Mouse (Mus musculus): ENCODE data around the gene Trappc2. TPM values are rescaled to one million over a fixed set of nuclear protein-coding genes. Genes with fewer than 3 reads are reported as not detected.

The Trappc2 gene
- polyA plus RNA-seq, 1 experiment from 2014 or later = 62.9 TPM

DNA sequence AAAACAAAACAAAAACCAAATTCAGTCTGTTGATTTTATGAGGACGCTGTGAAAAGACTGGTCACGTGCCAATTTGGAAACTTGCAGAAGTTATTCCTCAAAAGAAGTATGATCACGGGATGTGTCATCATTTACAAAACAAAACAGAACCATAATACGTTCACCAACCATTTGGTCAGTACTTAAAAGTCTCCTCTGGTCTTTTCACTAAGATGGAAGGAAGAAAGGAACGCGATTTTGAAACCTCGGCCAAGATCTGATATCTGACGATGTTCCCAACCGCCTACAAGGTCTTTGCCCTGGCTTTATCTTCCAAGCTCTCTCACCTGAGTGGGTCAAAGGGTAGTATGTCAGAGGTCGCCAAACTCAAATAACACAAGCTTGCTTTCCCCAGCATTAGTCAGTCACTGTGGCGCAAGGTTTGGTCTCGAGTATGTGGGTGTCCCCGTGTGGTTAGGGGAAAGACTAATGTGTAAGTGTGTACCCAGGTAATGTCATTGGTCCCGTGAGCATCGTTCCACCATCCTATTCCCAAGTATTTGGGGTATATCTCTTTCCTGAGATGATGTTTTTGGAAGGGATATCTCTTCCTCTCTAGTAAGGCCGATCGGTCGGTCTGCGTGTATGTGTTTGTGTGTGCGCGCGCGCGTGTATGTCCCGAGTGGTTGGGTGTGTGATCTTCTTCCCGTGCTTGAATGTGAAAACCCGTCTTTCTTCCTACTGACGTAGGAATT lies 38.4 kb downstream of the Trappc2 start:
- H3K27me3 ChIP-seq (replicated peaks) = no peaks in the 10 kb centered on the region
- peak overlapping the region; percentile 63 for H3K4me2 ChIP-seq (replicated peaks)
- no peaks in the 10 kb centered on the region for H3K9me3 ChIP-seq
- 23% methylated on average over 28 of the region's 28 CpGs for WGBS
- no peaks in the 10 kb centered on the region for H3K36me3 ChIP-seq
- peak overlapping the region; percentile 56 for H3K4me3 ChIP-seq
- H3K27ac ChIP-seq = no peak overlapping the region
- ATAC-seq (ENCODE audit: low FRiP score, low read depth) = peak; percentile 39
- H3K9ac ChIP-seq = peak overlapping the region; percentile 67
- peaks cover 2% of the 10 kb centered on the region; the same call in 1 of the 2 replicates for H3K4me1 ChIP-seq

GRCm38 (mm10) chrX:166479365-166479983 lies 39.1 kb downstream of the Trappc2 start, which contains the start of gene Rab9:
TSS of gene Rab9 (minus strand) at chrX:166479867.
- H3K4me1 ChIP-seq = peaks cover 2% of the 10 kb centered on the region; the same call in 1 of the 2 replicates
- H3K4me3 ChIP-seq = peak within 1 kb of the TSS; percentile 56
- 14% methylated on average over 41 of the region's 41 CpGs for WGBS
- H3K9me3 ChIP-seq = no peaks in the 10 kb centered on the region
- H3K27me3 ChIP-seq (replicated peaks) = no peaks in the 10 kb centered on the region
- peak; percentile 99 for ATAC-seq (ENCODE audit: low FRiP score, low read depth)
- H3K36me3 ChIP-seq = no peaks in the 10 kb centered on the region
- peak within 1 kb of the TSS; percentile 63 for H3K4me2 ChIP-seq (replicated peaks)
- H3K27ac ChIP-seq = no peak within 1 kb of the TSS
- peak within 1 kb of the TSS; percentile 67 for H3K9ac ChIP-seq

GRCm38 (mm10) chrX:166495052-166495451 lies 54.7 kb downstream of the Trappc2 start:
- Histone ChIP-seq H3K36me3 (no peaks in the 10 kb centered on the region), H3K4me2 (replicated peaks) (no peak overlapping the region), H3K27me3 (replicated peaks) (no peaks in the 10 kb centered on the region), H3K4me3 (no peak overlapping the region), H3K27ac (no peak overlapping the region), H3K9ac (no peak overlapping the region), H3K9me3 (no peaks in the 10 kb centered on the region), H3K4me1 (no peaks in the 10 kb centered on the region)
- 95% methylated on average over 2 of the region's 2 CpGs for WGBS
- no peak for ATAC-seq (ENCODE audit: low FRiP score, low read depth)

DNA sequence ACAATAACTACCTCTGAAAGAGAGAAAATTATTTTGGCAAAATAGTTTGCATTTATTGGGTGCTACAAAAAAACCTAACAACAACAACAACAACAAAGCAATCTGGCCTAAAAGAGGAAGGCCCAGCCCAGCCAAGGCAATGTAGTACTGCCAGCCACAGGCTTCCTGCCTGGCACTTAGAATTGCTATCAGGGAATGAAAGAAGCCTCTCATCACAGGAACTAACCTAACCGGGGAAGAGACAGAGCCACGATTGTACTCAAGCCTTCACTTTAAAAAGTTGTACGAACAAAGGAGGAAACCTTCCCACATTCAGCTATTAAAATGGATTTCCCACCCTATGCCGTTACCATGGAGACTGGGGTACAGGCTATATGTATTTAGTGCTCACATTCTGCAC lies 57.4 kb downstream of the Trappc2 start:
- Histone ChIP-seq H3K4me2 (replicated peaks) (no peak overlapping the region), H3K27me3 (replicated peaks) (no peaks in the 10 kb centered on the region), H3K4me1 (no peaks in the 10 kb centered on the region), H3K9me3 (no peaks in the 10 kb centered on the region), H3K36me3 (no peaks in the 10 kb centered on the region), H3K4me3 (no peak overlapping the region), H3K27ac (no peak overlapping the region), H3K9ac (no peak overlapping the region)
- 59% methylated on average over 4 of the region's 4 CpGs for WGBS
- ATAC-seq (ENCODE audit: low FRiP score, low read depth) = 0 out of 2 replicates have a peak, but pooled peaks have one; percentile 44

DNA sequence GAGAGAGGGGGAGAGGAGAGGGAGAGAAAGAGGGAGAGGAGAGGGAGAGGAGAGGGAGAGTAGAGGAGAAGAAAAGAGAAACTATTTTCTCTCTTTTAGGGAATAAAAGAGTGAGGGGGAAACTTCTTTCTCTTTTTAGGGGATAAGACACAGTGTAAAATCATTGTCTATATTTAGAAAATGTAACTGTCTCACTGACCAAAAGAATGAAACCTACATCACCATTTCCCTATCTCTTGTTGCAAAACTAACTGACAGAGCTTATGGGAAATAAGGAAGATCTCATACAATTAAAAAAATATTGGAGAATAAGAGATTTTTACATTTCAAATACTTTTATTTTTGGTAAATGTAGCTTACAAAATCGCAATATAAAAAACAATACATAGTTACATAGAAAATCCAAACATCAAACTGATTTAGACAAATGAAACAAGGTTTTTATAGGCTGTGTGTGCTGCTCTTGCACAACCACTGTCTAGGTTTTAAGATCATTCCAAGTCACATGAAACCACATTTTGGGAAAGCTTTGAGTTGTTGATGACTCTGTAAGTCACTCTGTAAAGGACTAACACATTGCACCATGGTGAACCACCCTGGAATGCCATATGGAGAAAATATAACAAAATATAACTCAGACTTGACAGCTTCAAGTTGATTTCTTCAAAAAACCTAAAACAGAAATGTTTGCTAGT lies 59.3 kb downstream of the Trappc2 start:
- Histone ChIP-seq H3K9me3 (no peaks in the 10 kb centered on the region), H3K4me3 (no peak overlapping the region), H3K4me1 (no peaks in the 10 kb centered on the region), H3K27ac (no peak overlapping the region), H3K36me3 (no peaks in the 10 kb centered on the region), H3K4me2 (replicated peaks) (no peak overlapping the region), H3K9ac (no peak overlapping the region), H3K27me3 (replicated peaks) (no peaks in the 10 kb centered on the region)
- 83% methylated on average over 1 of the region's 1 CpGs for WGBS
- ATAC-seq (ENCODE audit: low FRiP score, low read depth) = no peak

Other genes with a start within 250 kb of the Trappc2 start
- 190 and 197 TPM in 2 replicates for gene Gpm6b, start 201.7 kb upstream of the Trappc2 start, polyA plus RNA-seq (2016; fragmentation: Nextera tagmentation; extraction: Ambion mirVana)
- 8.7 and 9.5 TPM in 2 replicates for gene Ofd1, start 130 bp downstream of the Trappc2 start, polyA plus RNA-seq (2016; fragmentation: Nextera tagmentation; extraction: Ambion mirVana)
- 50.5 and 53.1 TPM in 2 replicates for gene Rab9, start 39.3 kb downstream of the Trappc2 start, polyA plus RNA-seq (2016; fragmentation: Nextera tagmentation; extraction: Ambion mirVana)
- gene Tceanc, start 78.0 kb downstream of the Trappc2 start, polyA plus RNA-seq (2016; fragmentation: Nextera tagmentation; extraction: Ambion mirVana) = 11.5 and 12.1 TPM in 2 replicates
- gene Egfl6, start 145.1 kb downstream of the Trappc2 start, polyA plus RNA-seq (2016; fragmentation: Nextera tagmentation; extraction: Ambion mirVana) = 10.7 and 12.4 TPM in 2 replicates